Mouse (Mus musculus) ZHBTc4 (cell line): ENCODE results near the gene Tut7.
A peak's percentile ranks its signal among the peaks of the same experiment; 100 is the strongest.
"Not testable (repeated sequence)": the region's sequence is repeated elsewhere in the genome, so short reads cannot be mapped to it uniquely, and the experiment has no call there.

ENCODE experiments used
- DNase-seq: peaks from one replicate; pipeline ENCODE4 v3.0.0-alpha.2; 2011; ENCODE audit warnings: low read depth, low spot score

Tut7 gene

GRCm38 (mm10) chr13:59822507-59823462 is at the start of gene Tut7:
Tut7 (minus strand) TSS chr13:59823147.
- peak; percentile 98 for DNase-seq

- no peak for DNase-seq
These were observed 49.5 kb upstream of the Tut7 start for GRCm38 (mm10) chr13:59872446-59872845.

GRCm38 (mm10) chr13:59870004-59870403 is 47.1 kb upstream of the Tut7 start:
- peak; percentile 83 for DNase-seq

GRCm38 (mm10) chr13:59868011-59868649 is 45.2 kb upstream of the Tut7 start:
- DNase-seq, result peak; percentile 43

GRCm38 (mm10) chr13:59867103-59867502 is 44.2 kb upstream of the Tut7 start:
- no peak for DNase-seq

- DNase-seq, result no peak
These were observed 36.6 kb upstream of the Tut7 start for GRCm38 (mm10) chr13:59859515-59859914.

- DNase-seq, result peak; percentile 74
These were observed 33.5 kb upstream of the Tut7 start for GRCm38 (mm10) chr13:59856286-59857070.

GRCm38 (mm10) chr13:59853471-59853870 is 30.5 kb upstream of the Tut7 start:
- no peak for DNase-seq

GRCm38 (mm10) chr13:59850373-59850772 is 27.4 kb upstream of the Tut7 start:
- DNase-seq, result no peak

- DNase-seq, result no peak
These were observed 21.7 kb upstream of the Tut7 start for GRCm38 (mm10) chr13:59844661-59845060.

- no peak for DNase-seq
These were observed 21.0 kb upstream of the Tut7 start for GRCm38 (mm10) chr13:59843976-59844375.

- peak; percentile 85 for DNase-seq
These were observed 19.6 kb upstream of the Tut7 start for GRCm38 (mm10) chr13:59842226-59843210.

GRCm38 (mm10) chr13:59841761-59842160 is 18.8 kb upstream of the Tut7 start:
- not testable (repeated sequence) for DNase-seq

GRCm38 (mm10) chr13:59840429-59841169 is 17.7 kb upstream of the Tut7 start:
- DNase-seq, result peak; percentile 93

GRCm38 (mm10) chr13:59839356-59839755 is 16.4 kb upstream of the Tut7 start:
- DNase-seq, result peak; percentile 33

- DNase-seq, result no peak
These were observed 15.5 kb upstream of the Tut7 start for GRCm38 (mm10) chr13:59838464-59838863.

GRCm38 (mm10) chr13:59836811-59837210 is 13.9 kb upstream of the Tut7 start:
- no peak for DNase-seq

- no peak for DNase-seq
These were observed 13.3 kb upstream of the Tut7 start for GRCm38 (mm10) chr13:59836101-59836798.

GRCm38 (mm10) chr13:59834786-59835452 is 12.0 kb upstream of the Tut7 start:
- DNase-seq, result no peak
